Mouse (Mus musculus): ENCODE data around the gene Olfr1442. TPM values are rescaled to one million over a fixed set of nuclear protein-coding genes. Genes with fewer than 3 reads are reported as not detected.
"Not testable (repeated sequence)": the region's sequence is repeated elsewhere in the genome, so short reads cannot be mapped to it uniquely, and the experiment has no call there.

Gene Olfr1442
- polyA plus RNA-seq, 1 experiment from 2014 or later = not detected

GRCm38 (mm10) chr19:12695590-12695989 lies 25.4 kb downstream of the Olfr1442 start, which contains the start of gene Keg1:
Gene Keg1 (plus strand): TSS chr19:12695786.
- Histone ChIP-seq H3K9me3 (no peaks in the 10 kb centered on the region), H3K4me1 (no peaks in the 10 kb centered on the region), H3K27ac (replicated peaks) (no peak within 1 kb of the TSS), H3K36me3 (no peaks in the 10 kb centered on the region), H3K9ac (no peak within 1 kb of the TSS), H3K4me2 (no peak within 1 kb of the TSS), H3K27me3 (replicated peaks) (no peaks in the 10 kb centered on the region), H3K4me3 (no peak within 1 kb of the TSS)
- 59% methylated on average over 3 of the region's 3 CpGs for WGBS
- ATAC-seq (ENCODE audit: extremely low read depth, insufficient number of reproducible peaks, low FRiP score, low TSS enrichment) = no peak

- Histone ChIP-seq H3K9me3 (no peaks in the 10 kb centered on the region), H3K4me1 (no peaks in the 10 kb centered on the region), H3K27ac (replicated peaks) (no peak overlapping the region), H3K27me3 (replicated peaks) (no peaks in the 10 kb centered on the region), H3K36me3 (no peaks in the 10 kb centered on the region), H3K4me2 (no peak overlapping the region), H3K4me3 (no peak overlapping the region), H3K9ac (no peak overlapping the region)
- ATAC-seq (ENCODE audit: extremely low read depth, insufficient number of reproducible peaks, low FRiP score, low TSS enrichment) = no peak
Measured at GRCm38 (mm10) chr19:12696221-12696620, 26.0 kb downstream of the Olfr1442 start.

GRCm38 (mm10) chr19:12708458-12708857 lies 38.2 kb downstream of the Olfr1442 start:
- no peak for ATAC-seq (ENCODE audit: extremely low read depth, insufficient number of reproducible peaks, low FRiP score, low TSS enrichment)

GRCm38 (mm10) chr19:12708986-12709385 lies 38.7 kb downstream of the Olfr1442 start:
- no peaks in the 10 kb centered on the region for H3K27me3 ChIP-seq (replicated peaks)
- no peak overlapping the region for H3K4me3 ChIP-seq
- H3K4me1 ChIP-seq = no peaks in the 10 kb centered on the region
- no peak overlapping the region for H3K9ac ChIP-seq
- no peaks in the 10 kb centered on the region for H3K9me3 ChIP-seq
- no peak for ATAC-seq (ENCODE audit: extremely low read depth, insufficient number of reproducible peaks, low FRiP score, low TSS enrichment)
- H3K4me2 ChIP-seq = no peak overlapping the region
- H3K36me3 ChIP-seq = no peaks in the 10 kb centered on the region
- no peak overlapping the region for H3K27ac ChIP-seq (replicated peaks)

More at GRCm38 (mm10) chr19:12708458-12708857, 38.2 kb downstream of the Olfr1442 start:
- Histone ChIP-seq H3K36me3 (no peaks in the 10 kb centered on the region), H3K9me3 (no peaks in the 10 kb centered on the region), H3K27ac (replicated peaks) (no peak overlapping the region), H3K4me3 (no peak overlapping the region), H3K9ac (no peak overlapping the region), H3K4me1 (no peaks in the 10 kb centered on the region), H3K4me2 (no peak overlapping the region), H3K27me3 (replicated peaks) (no peaks in the 10 kb centered on the region)
- 64% methylated on average over 2 of the region's 2 CpGs for WGBS

- Histone ChIP-seq H3K36me3 (no peaks in the 10 kb centered on the region), H3K9me3 (no peaks in the 10 kb centered on the region), H3K9ac (no peak overlapping the region), H3K4me2 (no peak overlapping the region), H3K27ac (replicated peaks) (no peak overlapping the region), H3K27me3 (replicated peaks) (no peaks in the 10 kb centered on the region), H3K4me3 (no peak overlapping the region), H3K4me1 (no peaks in the 10 kb centered on the region)
- WGBS = 69% methylated on average over 6 of the region's 6 CpGs
- ATAC-seq (ENCODE audit: extremely low read depth, insufficient number of reproducible peaks, low FRiP score, low TSS enrichment) = no peak
Measured at GRCm38 (mm10) chr19:12719189-12719588, 49.0 kb downstream of the Olfr1442 start.

- no peak overlapping the region for H3K4me3 ChIP-seq
- no peaks in the 10 kb centered on the region for H3K9me3 ChIP-seq
- H3K27ac ChIP-seq (replicated peaks) = no peak overlapping the region
- H3K27me3 ChIP-seq (replicated peaks) = no peaks in the 10 kb centered on the region
- 45% methylated on average over 2 of the region's 2 CpGs for WGBS
- no peaks in the 10 kb centered on the region for H3K36me3 ChIP-seq
- H3K9ac ChIP-seq = no peak overlapping the region
- H3K4me1 ChIP-seq = no peaks in the 10 kb centered on the region
- no peak overlapping the region for H3K4me2 ChIP-seq
- no peak for ATAC-seq (ENCODE audit: extremely low read depth, insufficient number of reproducible peaks, low FRiP score, low TSS enrichment)
Measured at GRCm38 (mm10) chr19:12720463-12720862, 50.2 kb downstream of the Olfr1442 start.

- H3K9ac ChIP-seq; H3K27me3 ChIP-seq (replicated peaks); H3K9me3 ChIP-seq; H3K4me3 ChIP-seq; H3K36me3 ChIP-seq; H3K27ac ChIP-seq (replicated peaks); H3K4me1 ChIP-seq; ATAC-seq (ENCODE audit: extremely low read depth, insufficient number of reproducible peaks, low FRiP score, low TSS enrichment); H3K4me2 ChIP-seq: not testable (repeated sequence)
- WGBS = 70% methylated on average over 5 of the region's 5 CpGs
Measured at GRCm38 (mm10) chr19:12720919-12721318, 50.7 kb downstream of the Olfr1442 start.

GRCm38 (mm10) chr19:12721596-12721995 lies 51.4 kb downstream of the Olfr1442 start:
- ATAC-seq (ENCODE audit: extremely low read depth, insufficient number of reproducible peaks, low FRiP score, low TSS enrichment); H3K4me3 ChIP-seq; H3K36me3 ChIP-seq; H3K4me1 ChIP-seq; H3K9ac ChIP-seq; H3K27me3 ChIP-seq (replicated peaks); H3K9me3 ChIP-seq; H3K27ac ChIP-seq (replicated peaks); H3K4me2 ChIP-seq: not testable (repeated sequence)
- WGBS = 83% methylated on average over 7 of the region's 7 CpGs

GRCm38 (mm10) chr19:12722308-12722707 lies 52.1 kb downstream of the Olfr1442 start:
- ATAC-seq (ENCODE audit: extremely low read depth, insufficient number of reproducible peaks, low FRiP score, low TSS enrichment) = no peak
- H3K9me3 ChIP-seq = no peaks in the 10 kb centered on the region

GRCm38 (mm10) chr19:12725851-12726250 lies 55.6 kb downstream of the Olfr1442 start:
- Histone ChIP-seq H3K9ac (no peak overlapping the region), H3K4me3 (no peak overlapping the region), H3K36me3 (no peaks in the 10 kb centered on the region), H3K27me3 (replicated peaks) (no peaks in the 10 kb centered on the region), H3K9me3 (no peaks in the 10 kb centered on the region), H3K27ac (replicated peaks) (no peak overlapping the region), H3K4me1 (no peaks in the 10 kb centered on the region), H3K4me2 (no peak overlapping the region)
- 56% methylated on average over 1 of the region's 1 CpGs for WGBS
- no peak for ATAC-seq (ENCODE audit: extremely low read depth, insufficient number of reproducible peaks, low FRiP score, low TSS enrichment)

More at GRCm38 (mm10) chr19:12722308-12722707, 52.1 kb downstream of the Olfr1442 start:
- Histone ChIP-seq H3K4me2 (no peak overlapping the region), H3K4me1 (no peaks in the 10 kb centered on the region), H3K27me3 (replicated peaks) (no peaks in the 10 kb centered on the region), H3K9ac (no peak overlapping the region), H3K36me3 (no peaks in the 10 kb centered on the region), H3K4me3 (no peak overlapping the region), H3K27ac (replicated peaks) (no peak overlapping the region)
- 62% methylated on average over 2 of the region's 3 CpGs for WGBS
